Mouse (Mus musculus): ENCODE results near the gene H2-Ob. TPM values are rescaled to one million over a fixed set of nuclear protein-coding genes. Genes with fewer than 3 reads are reported as not detected.

Gene H2-Ob
- 0.05 and 0.19 TPM in 2 replicates for polyA plus RNA-seq (2016; fragmentation: Nextera tagmentation; extraction: Ambion mirVana)

- Histone ChIP-seq H3K27ac (peak within 1 kb of the TSS; percentile 60; the same call in 1 of the 2 replicates), H3K9ac (no peak within 1 kb of the TSS), H3K4me3 (no peak within 1 kb of the TSS), H3K27me3 (replicated peaks) (no peaks in the 10 kb centered on the region; the same call in 1 of the 2 replicates), H3K4me2 (peak within 1 kb of the TSS; percentile 26; the same call in 1 of the 2 replicates), H3K36me3 (no peaks in the 10 kb centered on the region), H3K9me3 (replicated peaks) (no peaks in the 10 kb centered on the region), H3K4me1 (no peaks in the 10 kb centered on the region; the same call in 1 of the 2 replicates)
- 48% methylated on average over 3 of the region's 3 CpGs for WGBS (ENCODE audit: insufficient replicate concordance)
- ATAC-seq, result no peak
These were observed at the start of gene H2-Ob for GRCm38 (mm10) chr17:34238706-34239105. Gene H2-Ob (plus strand): TSS chr17:34238903.

GRCm38 (mm10) chr17:34188986-34189385 is 49.7 kb upstream of the H2-Ob start:
- ATAC-seq, result no peak
- WGBS (ENCODE audit: insufficient replicate concordance), result 58% methylated on average over 6 of the region's 6 CpGs
- Histone ChIP-seq H3K4me3 (no peak overlapping the region), H3K9ac (no peak overlapping the region), H3K4me2 (no peak overlapping the region), H3K27ac (no peak overlapping the region), H3K27me3 (replicated peaks) (peaks cover 98% of the 10 kb centered on the region), H3K9me3 (replicated peaks) (no peaks in the 10 kb centered on the region), H3K4me1 (peaks cover 22% of the 10 kb centered on the region), H3K36me3 (no peaks in the 10 kb centered on the region)

DNA sequence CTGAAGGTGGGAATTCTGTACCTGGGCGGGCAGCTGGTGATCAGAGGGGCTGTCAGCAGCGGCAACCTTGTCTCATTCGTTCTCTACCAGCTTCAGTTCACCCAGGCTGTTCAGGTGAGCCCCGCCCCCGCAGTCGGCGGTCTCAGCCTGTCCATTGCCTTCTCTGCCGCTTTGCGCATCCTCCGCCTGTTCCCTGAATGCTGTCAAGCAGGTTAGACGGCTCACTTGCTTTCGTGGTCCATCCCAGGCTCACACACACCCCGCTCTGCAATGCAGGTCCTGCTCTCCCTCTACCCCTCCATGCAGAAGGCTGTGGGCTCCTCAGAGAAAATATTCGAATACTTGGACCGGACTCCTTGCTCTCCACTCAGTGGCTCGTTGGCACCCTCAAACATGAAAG is 45.9 kb upstream of the H2-Ob start:
- H3K27ac ChIP-seq, result no peak overlapping the region
- no peak overlapping the region for H3K4me2 ChIP-seq
- no peaks in the 10 kb centered on the region for H3K9me3 ChIP-seq (replicated peaks)
- H3K9ac ChIP-seq, result no peak overlapping the region
- 23% methylated on average over 16 of the region's 16 CpGs for WGBS (ENCODE audit: insufficient replicate concordance)
- H3K36me3 ChIP-seq, result no peaks in the 10 kb centered on the region
- no peak overlapping the region for H3K4me3 ChIP-seq
- peaks cover 22% of the 10 kb centered on the region for H3K4me1 ChIP-seq
- ATAC-seq, result no peak
- H3K27me3 ChIP-seq (replicated peaks), result peaks cover 98% of the 10 kb centered on the region

GRCm38 (mm10) chr17:34193468-34193867 is 45.2 kb upstream of the H2-Ob start:
- Histone ChIP-seq H3K9me3 (replicated peaks) (no peaks in the 10 kb centered on the region), H3K27me3 (replicated peaks) (peaks cover 98% of the 10 kb centered on the region), H3K4me1 (peaks cover 23% of the 10 kb centered on the region), H3K27ac (no peak overlapping the region), H3K4me3 (no peak overlapping the region), H3K4me2 (no peak overlapping the region), H3K9ac (no peak overlapping the region), H3K36me3 (no peaks in the 10 kb centered on the region)
- ATAC-seq, result no peak
- WGBS (ENCODE audit: insufficient replicate concordance), result 41% methylated on average over 8 of the region's 8 CpGs

GRCm38 (mm10) chr17:34194723-34195122 is 44.0 kb upstream of the H2-Ob start:
- WGBS (ENCODE audit: insufficient replicate concordance), result 77% methylated on average over 4 of the region's 4 CpGs
- Histone ChIP-seq H3K27ac (no peak overlapping the region), H3K27me3 (replicated peaks) (peaks cover 98% of the 10 kb centered on the region), H3K4me2 (no peak overlapping the region), H3K36me3 (no peaks in the 10 kb centered on the region), H3K4me1 (peaks cover 25% of the 10 kb centered on the region), H3K9ac (no peak overlapping the region), H3K4me3 (no peak overlapping the region), H3K9me3 (replicated peaks) (no peaks in the 10 kb centered on the region)
- ATAC-seq, result no peak

GRCm38 (mm10) chr17:34196491-34196890 is 42.2 kb upstream of the H2-Ob start:
- Histone ChIP-seq H3K4me3 (no peak overlapping the region), H3K4me2 (0 out of 2 replicates have a peak overlapping the region, but pooled peaks have one; percentile 64), H3K27me3 (replicated peaks) (peaks cover 92% of the 10 kb centered on the region), H3K9ac (no peak overlapping the region), H3K9me3 (replicated peaks) (no peaks in the 10 kb centered on the region), H3K27ac (no peak overlapping the region), H3K36me3 (no peaks in the 10 kb centered on the region), H3K4me1 (peaks cover 25% of the 10 kb centered on the region)
- ATAC-seq, result no peak
- WGBS (ENCODE audit: insufficient replicate concordance), result 14% methylated on average over 12 of the region's 12 CpGs

GRCm38 (mm10) chr17:34196941-34197894 is 41.5 kb upstream of the H2-Ob start, which contains the start of gene Psmb8:
Gene Psmb8 (plus strand): TSS chr17:34197721.
- Histone ChIP-seq H3K9ac (peak within 1 kb of the TSS; percentile 23; the same call in 1 of the 2 replicates), H3K4me2 (peak within 1 kb of the TSS; percentile 64), H3K27ac (no peak within 1 kb of the TSS), H3K9me3 (replicated peaks) (no peaks in the 10 kb centered on the region), H3K36me3 (no peaks in the 10 kb centered on the region), H3K4me3 (peak within 1 kb of the TSS; percentile 55), H3K27me3 (replicated peaks) (peaks cover 88% of the 10 kb centered on the region), H3K4me1 (peaks cover 25% of the 10 kb centered on the region)
- ATAC-seq, result 0 out of 2 replicates have a peak, but pooled peaks have one; percentile 50
- WGBS (ENCODE audit: insufficient replicate concordance), result 5% methylated on average over 41 of the region's 41 CpGs

GRCm38 (mm10) chr17:34197904-34198520 is 40.7 kb upstream of the H2-Ob start:
- H3K4me2 ChIP-seq, result peak overlapping the region; percentile 64
- WGBS (ENCODE audit: insufficient replicate concordance), result 2% methylated on average over 32 of the region's 32 CpGs
- no peaks in the 10 kb centered on the region for H3K36me3 ChIP-seq
- H3K27ac ChIP-seq, result no peak overlapping the region
- H3K27me3 ChIP-seq (replicated peaks), result peaks cover 80% of the 10 kb centered on the region
- peak overlapping the region; percentile 55 for H3K4me3 ChIP-seq
- ATAC-seq, result peak; percentile 12; the same call in 1 of the 2 replicates
- H3K9ac ChIP-seq, result peak overlapping the region; percentile 23; the same call in 1 of the 2 replicates
- no peaks in the 10 kb centered on the region for H3K9me3 ChIP-seq (replicated peaks)
- peaks cover 25% of the 10 kb centered on the region for H3K4me1 ChIP-seq

- no peaks in the 10 kb centered on the region for H3K36me3 ChIP-seq
- ATAC-seq, result no peak
- H3K4me2 ChIP-seq, result peak overlapping the region; percentile 64
- peak overlapping the region; percentile 23; the same call in 1 of the 2 replicates for H3K9ac ChIP-seq
- peak overlapping the region; percentile 55 for H3K4me3 ChIP-seq
- peaks cover 76% of the 10 kb centered on the region for H3K27me3 ChIP-seq (replicated peaks)
- peaks cover 26% of the 10 kb centered on the region for H3K4me1 ChIP-seq
- H3K9me3 ChIP-seq (replicated peaks), result no peaks in the 10 kb centered on the region
- no peak overlapping the region for H3K27ac ChIP-seq
- WGBS (ENCODE audit: insufficient replicate concordance), result 8% methylated on average over 11 of the region's 11 CpGs
These were observed 40.2 kb upstream of the H2-Ob start for GRCm38 (mm10) chr17:34198521-34198912.

DNA sequence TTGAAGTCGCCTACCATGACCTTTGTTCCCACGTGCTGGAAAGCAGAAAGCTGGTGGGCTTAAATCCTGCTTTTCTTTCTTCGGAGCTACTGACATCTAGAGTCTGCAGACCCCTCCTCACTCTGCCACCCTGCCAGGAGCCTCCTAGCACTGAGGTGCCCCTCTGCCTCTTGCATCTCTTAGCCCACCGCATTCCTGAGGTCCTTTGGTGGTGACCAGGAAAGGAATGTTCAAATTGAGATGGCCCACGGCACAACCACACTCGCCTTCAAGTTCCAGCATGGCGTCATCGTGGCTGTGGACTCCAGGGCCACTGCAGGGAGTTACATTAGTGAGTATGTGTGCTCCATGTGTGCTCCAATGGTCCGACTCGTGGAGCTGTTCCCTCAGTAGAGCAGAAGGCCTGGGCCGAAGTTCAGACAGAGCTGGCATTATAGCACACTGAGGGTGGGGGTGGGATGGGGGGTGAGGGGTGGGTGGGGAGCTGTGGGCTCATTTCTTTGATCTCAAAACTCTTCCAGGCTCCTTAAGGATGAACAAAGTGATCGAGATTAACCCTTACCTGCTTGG is 39.6 kb upstream of the H2-Ob start:
- no peak overlapping the region; the same call in 1 of the 2 replicates for H3K4me2 ChIP-seq
- H3K9me3 ChIP-seq (replicated peaks), result no peaks in the 10 kb centered on the region
- H3K36me3 ChIP-seq, result no peaks in the 10 kb centered on the region
- H3K9ac ChIP-seq, result no peak overlapping the region
- WGBS (ENCODE audit: insufficient replicate concordance), result 67% methylated on average over 12 of the region's 12 CpGs
- no peak overlapping the region for H3K27ac ChIP-seq
- no peak overlapping the region for H3K4me3 ChIP-seq
- no peak for ATAC-seq
- peaks cover 75% of the 10 kb centered on the region for H3K27me3 ChIP-seq (replicated peaks)
- peaks cover 32% of the 10 kb centered on the region for H3K4me1 ChIP-seq

DNA sequence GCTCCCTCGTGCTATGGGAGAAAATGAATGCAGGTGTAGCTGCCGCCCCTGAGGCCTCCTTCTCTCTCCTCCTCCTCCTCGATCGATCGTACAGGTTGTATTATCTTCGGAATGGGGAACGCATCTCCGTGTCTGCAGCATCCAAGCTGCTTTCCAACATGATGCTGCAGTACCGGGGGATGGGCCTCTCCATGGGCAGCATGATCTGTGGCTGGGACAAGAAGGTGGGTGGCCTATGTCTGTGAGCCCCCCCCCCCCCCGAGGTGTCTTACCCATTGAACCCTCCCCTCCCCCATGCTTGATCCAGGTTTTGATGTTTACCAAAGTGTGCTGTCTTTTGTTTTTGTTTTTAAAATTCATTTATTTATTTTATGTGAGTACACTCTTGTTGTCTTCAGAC is 38.7 kb upstream of the H2-Ob start:
- no peak overlapping the region for H3K4me3 ChIP-seq
- peaks cover 35% of the 10 kb centered on the region for H3K4me1 ChIP-seq
- no peak for ATAC-seq
- no peak overlapping the region for H3K9ac ChIP-seq
- H3K9me3 ChIP-seq (replicated peaks), result no peaks in the 10 kb centered on the region
- H3K4me2 ChIP-seq, result no peak overlapping the region
- WGBS (ENCODE audit: insufficient replicate concordance), result 79% methylated on average over 10 of the region's 10 CpGs
- no peak overlapping the region for H3K27ac ChIP-seq
- H3K27me3 ChIP-seq (replicated peaks), result peaks cover 67% of the 10 kb centered on the region
- H3K36me3 ChIP-seq, result no peaks in the 10 kb centered on the region
